Mouse (Mus musculus) lung, embryonic 14.5 days (tissue): ENCODE data around the gene Fkbpl. TPM values are rescaled to one million over a fixed set of nuclear protein-coding genes. Genes with fewer than 3 reads are reported as not detected.

Experiments
- ATAC-seq: fragments of 200-750 bp; cut with Nextera tagmentation; 2 replicates; pipeline ENCODE4 v1.8.0; 2017; ENCODE audit warnings: mild to moderate bottlenecking, moderate TSS enrichment, moderate library complexity; ENCODE audit not compliant: insufficient read depth
- DNase-seq: peaks from one replicate; pipeline ENCODE4 v3.0.0-alpha.2; 2015
- H3K27ac ChIP-seq: fragments of 300-500 bp; sonication (generic); 2 replicates; pipeline ENCODE4 v1.5.1; 2014; ENCODE audit warnings: low read depth, mild to moderate bottlenecking, moderate library complexity
- H3K27me3 ChIP-seq: fragments of 300-500 bp; sonication (generic); 2 replicates; pipeline ENCODE4 v1.6.1; 2014; ENCODE audit warnings: low read length, control low read depth; ENCODE audit not compliant: insufficient read depth
- H3K36me3 ChIP-seq: fragments of 300-500 bp; sonication (generic); 2 replicates; pipeline ENCODE4 v1.6.1; 2014; ENCODE audit warnings: control low read depth; ENCODE audit not compliant: insufficient read depth
- H3K4me1 ChIP-seq: fragments of 300-500 bp; sonication (generic); 2 replicates; pipeline ENCODE4 v1.6.1; 2014; ENCODE audit warnings: antibody characterized with exemption, control low read depth; ENCODE audit not compliant: insufficient read depth
- H3K4me2 ChIP-seq: fragments of 300-500 bp; sonication (generic); 2 replicates; pipeline ENCODE4 v1.6.1; 2014; ENCODE audit warnings: mild to moderate bottlenecking
- H3K4me3 ChIP-seq: fragments of 300-500 bp; sonication (generic); 2 replicates; pipeline ENCODE4 v1.5.1; 2014; ENCODE audit warnings: low read depth, low read length
- H3K9ac ChIP-seq: fragments of 300-500 bp; sonication (generic); 2 replicates; pipeline ENCODE4 v1.6.1; 2014
- H3K9me3 ChIP-seq: fragments of 300-500 bp; sonication (generic); 2 replicates; pipeline ENCODE4 v1.6.1; 2016; ENCODE audit warnings: low read depth, low read length, control low read depth
- CTCF ChIP-seq: IDR thresholded peaks from 2 replicates; pipeline ENCODE4 v1.5.1; 2016; ENCODE audit warnings: antibody characterized with exemption, low read depth
- WGBS: fragments of 180-500 bp; shearing (Covaris S2); extraction: QIAGEN DNeasy Blood & Tissue Kit; methylation state at CpG from one replicate; pipeline ENCODE4 v1.1.7; 2014; 5-methylcytosine and 5-hydroxymethylcytosine counted together
- polyA plus RNA-seq: library from polyadenylated mRNA; unstranded; fragments of >200 nt; fragmentation: Nextera tagmentation; extraction: Ambion mirVana; gene quantifications from 2 replicates; pipeline ENCODE4 v1.2.1, GENCODE M21; 2014

Gene Fkbpl
- 9.7 and 11.1 TPM in 2 replicates for polyA plus RNA-seq

DNA sequence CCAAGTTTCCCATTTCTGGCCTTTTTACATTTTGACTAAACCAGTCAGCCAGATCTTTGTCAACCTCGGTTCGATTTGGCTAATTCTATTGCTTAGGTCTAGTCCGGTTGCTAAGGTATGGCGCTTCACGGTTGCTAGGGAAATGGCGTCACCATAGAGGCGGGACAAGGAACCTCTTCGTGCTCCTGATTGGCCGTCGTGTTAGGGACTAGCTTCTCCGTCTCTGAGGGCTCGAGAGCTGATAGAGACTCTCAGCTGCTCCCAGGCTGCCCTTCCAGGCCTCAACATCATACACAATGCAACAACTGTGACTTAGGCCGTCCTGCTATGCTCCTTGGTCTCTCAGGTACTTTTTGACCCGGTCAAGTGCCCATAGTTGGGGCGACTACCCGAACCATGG, at the start of gene Fkbpl:
Gene Fkbpl (plus strand): TSS at position 157 of the 400 bp plus-strand sequence.
- Histone ChIP-seq H3K9ac (peak within 1 kb of the TSS; percentile 55), H3K27ac (peak within 1 kb of the TSS; percentile 44), H3K4me1 (peaks cover 10% of the 10 kb centered on the region), H3K9me3 (no peaks in the 10 kb centered on the region), H3K4me3 (peak within 1 kb of the TSS; percentile 53), H3K27me3 (no peaks in the 10 kb centered on the region), H3K4me2 (peak within 1 kb of the TSS; percentile 76), H3K36me3 (peaks cover 17% of the 10 kb centered on the region)
- no peak for TF ChIP-seq CTCF
- DNase-seq, result peak; percentile 99
- peak; percentile 74 for ATAC-seq
- WGBS, result 0% methylated on average over 16 of the region's 16 CpGs

DNA sequence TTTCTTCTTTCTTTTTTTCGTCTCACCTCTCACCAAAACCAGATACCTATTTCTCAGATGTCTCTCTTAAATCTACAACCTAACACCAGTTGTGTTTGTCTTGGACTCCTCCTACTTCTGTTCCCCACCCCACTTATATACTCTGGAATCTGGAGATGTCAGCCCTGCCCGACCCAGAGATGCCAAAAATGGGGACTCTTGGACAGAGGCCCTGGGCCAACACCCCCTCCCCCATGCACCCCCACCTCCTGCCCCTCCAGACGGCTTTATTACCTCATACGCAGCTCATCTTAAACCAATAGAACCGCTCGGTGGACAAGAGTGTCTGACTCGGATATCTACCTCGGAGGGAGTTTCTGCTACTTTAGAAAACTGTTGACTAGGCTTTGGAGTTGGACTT, 48.5 kb upstream of the Fkbpl start:
- ATAC-seq (no peak), DNase-seq (no peak)
- no peak overlapping the region for H3K27ac ChIP-seq
- 48% methylated on average over 8 of the region's 8 CpGs for WGBS
- H3K4me1 ChIP-seq, result peaks cover 28% of the 10 kb centered on the region
- no peak overlapping the region for H3K4me2 ChIP-seq
- TF ChIP-seq CTCF, result no peak
- peaks cover 43% of the 10 kb centered on the region for H3K36me3 ChIP-seq
- H3K27me3 ChIP-seq, result no peaks in the 10 kb centered on the region
- H3K4me3 ChIP-seq, result no peak overlapping the region
- no peak overlapping the region for H3K9ac ChIP-seq
- no peaks in the 10 kb centered on the region for H3K9me3 ChIP-seq

DNA sequence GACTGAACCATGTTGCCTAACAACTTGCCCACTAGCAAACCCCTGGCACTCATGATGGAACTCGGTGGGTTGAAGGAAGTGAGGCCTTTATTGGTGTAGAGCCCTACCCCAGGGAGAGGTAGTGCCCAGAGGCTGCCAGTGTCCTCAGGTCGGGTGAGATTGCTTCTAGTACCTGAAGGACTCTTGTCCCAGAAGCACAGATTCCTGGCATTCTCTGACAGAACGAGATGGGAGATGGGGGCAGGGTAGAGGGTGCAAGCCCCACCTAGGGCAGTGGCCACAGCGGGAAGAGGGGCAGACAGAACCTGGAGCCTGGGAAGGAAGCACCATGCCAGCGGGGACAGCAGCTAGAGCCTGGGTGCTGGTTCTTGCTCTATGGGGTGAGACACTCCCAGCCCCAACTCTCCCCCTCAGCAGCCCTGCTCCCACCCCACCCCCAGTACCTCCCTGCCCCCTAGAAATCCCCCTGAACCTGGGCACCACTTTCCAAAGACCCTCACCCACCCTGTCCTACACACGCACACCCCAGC, 46.9 kb upstream of the Fkbpl start, which contains the start of gene Ager:
Gene Ager (plus strand): TSS at position 297 of the 530 bp plus-strand sequence.
- Histone ChIP-seq H3K27ac (peak within 1 kb of the TSS; percentile 65), H3K4me3 (0 out of 2 replicates have a peak within 1 kb of the TSS, but pooled peaks have one; percentile 1), H3K27me3 (no peaks in the 10 kb centered on the region), H3K4me2 (peak within 1 kb of the TSS; percentile 45), H3K9me3 (no peaks in the 10 kb centered on the region), H3K36me3 (peaks cover 51% of the 10 kb centered on the region), H3K9ac (peak within 1 kb of the TSS; percentile 51), H3K4me1 (peaks cover 24% of the 10 kb centered on the region)
- ATAC-seq (peak; percentile 20; the same call in 1 of the 2 replicates), DNase-seq (peak; percentile 59)
- 13% methylated on average over 6 of the region's 6 CpGs for WGBS
- TF ChIP-seq CTCF, result no peak

DNA sequence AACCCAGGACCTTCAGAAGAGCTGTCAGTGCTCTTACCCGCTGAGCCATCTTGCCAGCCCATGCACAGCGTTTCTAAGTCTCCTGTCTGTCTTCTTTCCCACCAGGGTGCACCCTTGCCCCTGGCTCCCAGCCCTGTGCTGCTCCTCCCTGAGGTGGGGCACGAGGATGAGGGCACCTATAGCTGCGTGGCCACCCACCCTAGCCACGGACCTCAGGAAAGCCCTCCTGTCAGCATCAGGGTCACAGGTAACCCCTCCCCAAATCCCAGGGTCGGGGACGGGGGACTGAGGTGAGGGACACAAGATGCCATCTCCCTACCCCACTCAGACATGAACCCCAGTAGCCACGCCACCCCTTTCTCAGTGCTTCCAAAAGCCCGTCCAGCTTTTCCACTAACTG, 44.7 kb upstream of the Fkbpl start:
- no peak overlapping the region for H3K27ac ChIP-seq
- peaks cover 40% of the 10 kb centered on the region for H3K36me3 ChIP-seq
- no peaks in the 10 kb centered on the region for H3K27me3 ChIP-seq
- H3K9me3 ChIP-seq, result no peaks in the 10 kb centered on the region
- no peak for ATAC-seq
- no peak for TF ChIP-seq CTCF
- 67% methylated on average over 9 of the region's 9 CpGs for WGBS
- no peak overlapping the region for H3K9ac ChIP-seq
- no peak overlapping the region for H3K4me3 ChIP-seq
- H3K4me1 ChIP-seq, result peaks cover 18% of the 10 kb centered on the region
- H3K4me2 ChIP-seq, result no peak overlapping the region
- no peak for DNase-seq

DNA sequence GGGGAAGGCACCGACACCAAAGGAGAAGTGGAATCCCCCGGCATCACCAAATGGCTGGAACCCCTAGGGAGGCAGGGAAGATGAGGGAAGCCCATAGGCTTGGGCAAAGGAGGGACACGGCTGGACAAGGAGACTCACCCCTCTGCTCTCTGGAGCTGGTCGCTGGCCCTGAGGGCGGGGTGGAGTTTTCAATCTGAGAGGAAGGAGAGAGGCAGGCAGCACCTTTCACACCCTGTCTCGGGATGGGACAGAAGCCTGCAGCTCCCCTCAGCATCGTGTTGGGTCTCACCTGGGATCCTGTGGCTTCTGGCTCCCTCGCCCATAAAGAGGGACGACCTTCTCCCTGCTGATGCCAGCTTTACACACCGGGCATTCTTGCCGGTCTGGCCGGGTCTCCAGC, 42.8 kb upstream of the Fkbpl start:
- Histone ChIP-seq H3K36me3 (peaks cover 22% of the 10 kb centered on the region), H3K9ac (no peak overlapping the region), H3K4me1 (peaks cover 18% of the 10 kb centered on the region), H3K4me2 (peak overlapping the region; percentile 78; the same call in 1 of the 2 replicates), H3K27ac (no peak overlapping the region), H3K4me3 (no peak overlapping the region), H3K9me3 (no peaks in the 10 kb centered on the region), H3K27me3 (no peaks in the 10 kb centered on the region)
- no peak for TF ChIP-seq CTCF
- no peak for DNase-seq
- 74% methylated on average over 12 of the region's 12 CpGs for WGBS
- no peak for ATAC-seq

DNA sequence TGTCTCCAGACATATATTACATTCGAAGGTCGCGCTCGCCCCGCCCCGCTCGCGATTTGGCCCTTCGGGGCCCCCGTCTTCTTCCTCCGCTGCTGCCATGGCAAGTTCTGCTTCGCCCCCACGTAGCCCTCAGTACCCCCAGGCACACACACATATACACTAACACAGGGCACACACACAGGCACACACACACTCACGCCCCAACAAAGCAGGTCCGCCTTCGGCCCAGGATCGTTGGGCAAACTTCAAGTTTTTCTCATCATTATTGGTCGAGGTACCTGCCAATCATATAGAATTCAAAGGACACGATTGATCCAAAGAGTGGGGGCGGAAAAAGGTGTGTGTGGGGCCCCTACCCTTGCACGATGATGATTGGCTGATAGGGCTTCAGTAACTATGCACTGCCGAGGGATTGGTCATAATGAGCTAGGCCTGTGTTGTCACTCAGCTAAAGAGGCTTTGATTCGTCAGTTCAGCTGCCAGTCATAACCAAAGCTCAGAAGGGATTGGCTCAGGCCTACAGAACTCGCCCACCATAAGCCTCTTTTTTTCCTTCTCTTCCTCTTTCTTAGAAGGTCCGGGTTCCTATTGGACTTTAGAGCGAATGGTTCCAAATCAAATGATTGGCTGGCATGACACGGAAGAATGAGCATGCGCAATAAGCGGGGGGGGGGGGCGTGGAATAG, 41.0 kb upstream of the Fkbpl start, which contains the start of gene Rnf5:
Gene Rnf5 (minus strand): TSS at position 316 of the 686 bp plus-strand sequence.
- DNase-seq (peak; percentile 100), ATAC-seq (peak; percentile 95)
- H3K36me3 ChIP-seq, result peaks cover 28% of the 10 kb centered on the region
- peak within 1 kb of the TSS; percentile 58 for H3K9ac ChIP-seq
- peaks cover 8% of the 10 kb centered on the region for H3K4me1 ChIP-seq
- H3K27ac ChIP-seq, result peak within 1 kb of the TSS; percentile 90
- H3K27me3 ChIP-seq, result no peaks in the 10 kb centered on the region
- peak within 1 kb of the TSS; percentile 95 for H3K4me2 ChIP-seq
- WGBS, result under 1% methylated on average over 30 of the region's 30 CpGs
- no peak for TF ChIP-seq CTCF
- H3K9me3 ChIP-seq, result no peaks in the 10 kb centered on the region
- peak within 1 kb of the TSS; percentile 96 for H3K4me3 ChIP-seq

DNA sequence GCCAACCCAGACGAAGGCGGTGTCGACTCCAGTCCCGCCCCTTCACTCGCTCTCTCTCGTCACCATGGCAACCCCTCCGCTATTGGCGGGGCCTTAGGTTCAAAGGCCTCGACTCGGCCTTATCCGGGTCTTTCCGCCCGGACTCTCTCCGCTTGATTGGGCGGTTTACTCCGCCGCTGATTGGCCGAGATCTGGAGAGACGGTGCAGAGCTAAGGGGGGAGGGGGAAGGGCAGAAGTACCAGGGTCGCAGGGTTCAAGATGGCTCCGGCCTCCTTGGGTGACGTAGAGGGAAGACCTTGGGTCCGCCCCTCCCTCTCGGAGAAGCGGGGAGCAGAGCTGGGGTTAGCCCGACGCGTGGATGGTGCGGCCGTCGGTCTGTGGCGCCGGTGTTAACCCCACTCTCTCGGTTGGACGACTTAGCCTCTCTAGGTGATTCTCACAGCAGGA, 40.5 kb upstream of the Fkbpl start, which contains the start of gene Agpat1:
Gene Agpat1 (plus strand): TSS at position 202 of the 448 bp plus-strand sequence.
- peak within 1 kb of the TSS; percentile 95 for H3K4me2 ChIP-seq
- H3K9ac ChIP-seq, result peak within 1 kb of the TSS; percentile 86
- peak within 1 kb of the TSS; percentile 90 for H3K27ac ChIP-seq
- ATAC-seq (peak; percentile 86), DNase-seq (peak; percentile 100)
- H3K36me3 ChIP-seq, result peaks cover 29% of the 10 kb centered on the region
- peak within 1 kb of the TSS; percentile 96 for H3K4me3 ChIP-seq
- whole genome bisulfite sequencing, result under 1% methylated on average over 35 of the region's 35 CpGs
- H3K9me3 ChIP-seq, result no peaks in the 10 kb centered on the region
- H3K27me3 ChIP-seq, result no peaks in the 10 kb centered on the region
- no peak for TF ChIP-seq CTCF
- peaks cover 8% of the 10 kb centered on the region; the same call in 1 of the 2 replicates for H3K4me1 ChIP-seq
